Mouse (Mus musculus): Measurements from ENCODE around the gene Thpo. TPM values are rescaled to one million over a fixed set of nuclear protein-coding genes. Genes with fewer than 3 reads are reported as not detected.

The Thpo gene
- total RNA-seq, 2 experiments from 2014 or later: 7.5 to 8.7 TPM

DNA sequence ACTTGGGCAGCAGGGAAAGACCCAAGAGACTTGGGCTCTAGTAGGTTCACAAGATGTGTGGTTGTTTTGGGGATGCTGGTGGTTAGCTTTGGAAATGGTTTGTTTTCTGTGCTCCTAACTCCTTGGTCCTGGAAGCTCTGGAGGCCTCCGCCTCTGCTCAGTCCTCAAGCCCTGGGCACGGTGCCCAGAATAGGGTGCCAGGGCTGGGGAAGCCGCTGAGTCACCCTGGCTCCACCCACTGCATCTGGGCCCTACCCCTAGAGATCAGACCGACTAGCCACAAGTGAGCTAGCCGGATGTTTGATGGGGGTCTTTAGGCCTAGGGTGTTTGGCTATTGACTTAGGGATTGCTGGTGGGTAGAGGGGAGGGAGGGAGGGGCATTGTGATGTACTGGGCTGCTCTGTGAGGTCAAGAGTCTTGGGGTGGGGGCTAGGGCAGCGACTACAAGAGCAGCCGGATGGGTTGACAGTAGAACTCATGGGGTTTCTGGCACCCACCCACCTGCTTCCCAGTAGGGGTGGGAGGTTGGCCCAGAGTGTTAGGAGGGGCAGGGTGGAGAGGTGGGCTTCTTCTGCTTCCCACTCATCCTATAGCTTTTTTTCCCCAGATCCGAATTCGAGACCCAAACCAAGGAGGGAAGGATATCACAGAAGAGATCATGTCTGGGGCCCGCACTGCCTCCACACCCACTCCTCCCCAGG is 56.2 kb downstream of the Thpo start:
- peak; percentile 76 to 80 for DNase-seq (ENCODE audit: extremely low spot score in 1 of 2, low spot score in 2 of 2)
- TF ChIP-seq CTCF (IDR thresholded peaks at IDR 0.05): no peak
- Histone ChIP-seq H3K27ac (peak overlapping the region; percentile 53), H3K4me3 (no peak overlapping the region)
- intact Hi-C loops (cut with DNase I): loop anchor here (2.0 kb wide), 1 partner anchor 15 kb away; the partner anchor contains the start of gene Fam131a

DNA sequence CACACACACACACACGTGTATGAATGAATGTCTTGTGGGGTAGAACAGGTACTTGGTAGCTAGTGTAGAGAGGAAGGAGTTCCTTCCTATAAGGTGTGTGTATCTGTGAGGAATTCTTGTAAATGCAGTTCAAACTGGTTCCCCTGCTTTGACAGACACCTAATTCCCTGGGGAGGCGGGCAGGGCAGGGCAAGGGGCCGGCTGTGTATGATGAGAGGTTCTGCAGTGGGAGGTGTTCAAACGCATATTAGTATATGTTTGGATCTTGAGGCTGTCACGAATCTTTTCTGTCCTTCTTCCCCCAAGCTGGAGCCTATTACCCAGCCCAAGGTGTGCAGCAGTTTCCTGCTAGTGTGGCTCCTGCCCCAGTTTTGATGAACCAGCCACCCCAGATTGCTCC is 56.9 kb downstream of the Thpo start:
- no peak for TF ChIP-seq CTCF (IDR thresholded peaks at IDR 0.05)
- no peak for DNase-seq (ENCODE audit: extremely low spot score in 1 of 2, low spot score in 2 of 2)
- H3K4me3 ChIP-seq: no peak overlapping the region
- intact Hi-C loops (cut with DNase I): no loop called here
- H3K27ac ChIP-seq: peak overlapping the region; percentile 53

DNA sequence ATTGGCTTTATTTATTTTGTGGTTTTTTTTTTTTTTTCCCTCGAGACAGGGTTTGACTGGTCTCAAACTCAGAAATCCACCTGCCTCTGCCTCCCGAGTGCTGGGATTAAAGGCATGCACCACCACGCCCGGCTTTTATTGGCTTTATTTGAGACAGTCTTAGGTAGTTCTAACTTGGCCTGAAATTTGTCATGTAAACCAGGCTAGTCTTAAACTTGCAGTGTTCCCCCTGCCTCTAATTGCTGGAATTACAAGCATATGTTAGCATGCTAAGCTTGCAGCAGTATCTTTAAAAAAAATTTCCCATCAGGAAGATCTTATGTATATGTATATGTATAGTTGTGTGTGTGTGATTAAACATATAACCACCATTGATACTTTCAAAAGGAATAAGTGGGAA is 57.6 kb downstream of the Thpo start:
- TF ChIP-seq CTCF (IDR thresholded peaks at IDR 0.05): no peak; the same call in none of the 2 replicates
- Histone ChIP-seq H3K27ac (no peak overlapping the region), H3K4me3 (no peak overlapping the region)
- DNase-seq (ENCODE audit: extremely low spot score in 1 of 2, low spot score in 2 of 2): no peak
- intact Hi-C loops (cut with DNase I): no loop called here

DNA sequence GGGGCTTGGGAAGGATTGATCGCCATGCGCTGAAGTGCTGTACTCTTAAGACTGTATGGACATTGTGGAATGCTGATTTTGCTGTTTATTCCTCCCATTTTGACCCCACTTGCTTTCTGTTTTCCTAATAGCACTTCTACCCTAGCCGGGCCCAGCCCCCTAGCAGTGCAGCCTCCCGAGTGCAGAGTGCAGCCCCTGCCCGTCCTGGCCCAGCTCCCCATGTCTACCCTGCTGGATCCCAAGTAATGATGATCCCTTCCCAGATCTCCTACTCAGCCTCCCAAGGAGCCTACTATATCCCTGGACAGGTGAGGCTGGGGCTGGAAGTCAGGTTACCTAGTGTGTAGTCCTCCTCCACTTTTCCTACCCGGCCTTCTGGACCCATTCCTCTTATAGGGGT is 59.1 kb downstream of the Thpo start:
- no peak for DNase-seq (ENCODE audit: extremely low spot score in 1 of 2, low spot score in 2 of 2)
- no peak overlapping the region for H3K4me3 ChIP-seq
- no peak overlapping the region for H3K27ac ChIP-seq
- intact Hi-C loops (cut with DNase I): no loop called here
- TF ChIP-seq CTCF (IDR thresholded peaks at IDR 0.05): no peak

Other genes with a start within 250 kb of the Thpo start
- gene Eif2b5, start 235.7 kb downstream of the Thpo start, total RNA-seq (2021): 10 to 100 TPM; 59.2 to 59.6 TPM
- 10 to 100 TPM; 64.7 to 70.1 TPM for gene Dvl3, start 217.5 kb downstream of the Thpo start, total RNA-seq (2021)
- gene Ap2m1, start 199.0 kb downstream of the Thpo start, total RNA-seq (2021): 100 to 1,000 TPM; 804 to 827 TPM
- 100 to 1,000 TPM; 102 to 109 TPM for gene Abcf3, start 185.9 kb downstream of the Thpo start, total RNA-seq (2021)
- 10 to 100 TPM; 63.4 to 68.3 TPM for gene Vwa5b2, start 145.0 kb downstream of the Thpo start, total RNA-seq (2021)
- gene Eef1akmt4, start 122.9 kb downstream of the Thpo start, total RNA-seq (2021): 1 to 10 TPM; 1.8 to 2.4 TPM
- under 1 TPM in 1 of 2 experiments, not detected in 1; 0.33 TPM for gene Gm49333, start 122.9 kb downstream of the Thpo start, total RNA-seq (2021)
- 10 to 100 TPM; 11.8 to 12.2 TPM for gene Alg3, start 122.8 kb downstream of the Thpo start, total RNA-seq (2021)
- 100 to 1,000 TPM; 178 to 192 TPM for gene Camk2n2, start 113.2 kb downstream of the Thpo start, total RNA-seq (2021)
- gene Ece2, start 104.7 kb downstream of the Thpo start, total RNA-seq (2021): 10 to 100 TPM; 24.7 to 28.9 TPM
- 100 to 1,000 TPM; 218 to 233 TPM for gene Psmd2, start 82.9 kb downstream of the Thpo start, total RNA-seq (2021)
- 100 to 1,000 TPM; 278 to 283 TPM for gene Eif4g1, start 66.2 kb downstream of the Thpo start, total RNA-seq (2021)
- 100 to 1,000 TPM; 320 to 343 TPM for gene Fam131a, start 41.3 kb downstream of the Thpo start, total RNA-seq (2021)
- gene Polr2h, start 16.8 kb downstream of the Thpo start, total RNA-seq (2021): 10 to 100 TPM; 22.5 to 28.6 TPM
- gene Clcn2, start 16.8 kb downstream of the Thpo start, total RNA-seq (2021): 10 to 100 TPM; 74.8 to 79.3 TPM
- 10 to 100 TPM; 50.5 to 56.3 TPM for gene Chrd, start 1.4 kb downstream of the Thpo start, total RNA-seq (2021)